Mouse (Mus musculus) fat pad, adult 2 months (tissue): ENCODE results near the gene Tmcc2.

Source experiments
- DNase-seq: peaks from one replicate; pipeline ENCODE4 v3.0.0-alpha.2; 2011; ENCODE audit warnings: low read depth, low spot score; ENCODE audit errors: extremely low read depth

The Tmcc2 gene

GRCm38 (mm10) chr1:132316625-132316994 lies 74.5 kb downstream of the Tmcc2 start:
- DNase-seq: no peak

GRCm38 (mm10) chr1:132315889-132316624 lies 75.0 kb downstream of the Tmcc2 start, which contains the start of gene Nuak2:
Nuak2 (plus strand) TSS chr1:132316126.
- DNase-seq: no peak

- no peak for DNase-seq
These were observed 78.4 kb downstream of the Tmcc2 start for GRCm38 (mm10) chr1:132312703-132313102.

GRCm38 (mm10) chr1:132312043-132312442 lies 79.0 kb downstream of the Tmcc2 start:
- DNase-seq: no peak

GRCm38 (mm10) chr1:132311174-132311859 lies 79.8 kb downstream of the Tmcc2 start:
- no peak for DNase-seq

- DNase-seq: no peak
These were observed 80.3 kb downstream of the Tmcc2 start for GRCm38 (mm10) chr1:132310754-132311153.

- no peak for DNase-seq
These were observed 82.4 kb downstream of the Tmcc2 start for GRCm38 (mm10) chr1:132308674-132309073.

- DNase-seq: no peak
These were observed 83.1 kb downstream of the Tmcc2 start for GRCm38 (mm10) chr1:132307962-132308361.

- no peak for DNase-seq
These were observed 84.3 kb downstream of the Tmcc2 start for GRCm38 (mm10) chr1:132306808-132307207.
